Mouse (Mus musculus) granulocyte monocyte progenitor cell, adult 5-6 weeks (primary cell): ENCODE data around the gene Gm4985. TPM values are rescaled to one million over a fixed set of nuclear protein-coding genes. Genes with fewer than 3 reads are reported as not detected.
"Not testable (repeated sequence)": the region's sequence is repeated elsewhere in the genome, so short reads cannot be mapped to it uniquely, and the experiment has no call there.

ENCODE experiments used
- ATAC-seq: replicated peaks from 2 replicates; pipeline ENCODE4 v1.8.0; 2016; ENCODE audit warnings: mild to moderate bottlenecking, moderate TSS enrichment, inconsistent platforms; ENCODE audit not compliant: poor library complexity, severe bottlenecking
- total RNA-seq, 2 experiments: library from RNA; stranded (forward) in 1 of 2; stranded (reverse) in 1 of 2; fragments of 200-712, 200-1000 nt in 1 of 2; fragments of >200 nt in 1 of 2; fragmentation: Nextera tagmentation in 1 of 2; gene quantifications; 2 replicates each; pipeline ENCODE4 v1.2.3; 2014 to 2017

Gm4985 gene
- total RNA-seq (2014; fragmentation: Nextera tagmentation) (not detected in 2 replicates), total RNA-seq (2017) (not detected in 2 replicates)

GRCm38 (mm10) chrX:23958834-23959233, at the start of gene Gm4985:
Gm4985 (minus strand) TSS chrX:23958934.
- not testable (repeated sequence) for ATAC-seq

DNA sequence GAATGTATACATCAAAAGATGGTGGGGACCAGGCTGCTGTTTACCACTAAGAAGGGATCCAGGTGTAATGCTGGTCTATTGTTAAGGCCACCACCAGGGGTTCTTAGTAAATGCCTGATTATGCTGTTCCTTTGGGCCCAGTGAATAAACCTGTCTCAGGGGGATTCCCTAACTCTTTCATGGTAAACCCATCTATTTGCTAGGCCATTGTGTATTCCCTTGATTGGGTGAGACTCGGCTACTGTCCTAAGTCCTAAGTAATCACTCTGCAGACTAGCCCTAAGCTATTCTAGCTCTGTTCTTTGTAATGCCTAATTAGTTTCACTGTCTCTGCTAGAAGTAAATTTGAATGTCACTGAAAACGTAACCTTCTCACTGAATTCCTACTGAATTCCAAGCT, 4.6 kb downstream of the Gm4985 start:
- no peak for ATAC-seq

Other genes starting within 250 kb of the Gm4985 start
- not detected in 2 replicates for gene Gm4907, start 76.4 kb downstream of the Gm4985 start, total RNA-seq (2014; fragmentation: Nextera tagmentation)
- gene Gm4907, start 76.4 kb downstream of the Gm4985 start, total RNA-seq (2017) = not detected in 2 replicates